Mouse (Mus musculus) urinary bladder, postnatal 25 days (tissue): Measurements from ENCODE around the gene Gna11.
A peak's percentile ranks its signal among the peaks of the same experiment; 100 is the strongest.

ENCODE experiments used
- DNase-seq: peaks from one replicate; pipeline ENCODE4 v3.0.0; 2022; ENCODE audit warnings: low spot score

Gna11 gene

GRCm38 (mm10) chr10:81545161-81545747 lies at the start of gene Gna11:
Gna11 (minus strand) TSS chr10:81545190.
- DNase-seq = peak; percentile 100

DNA sequence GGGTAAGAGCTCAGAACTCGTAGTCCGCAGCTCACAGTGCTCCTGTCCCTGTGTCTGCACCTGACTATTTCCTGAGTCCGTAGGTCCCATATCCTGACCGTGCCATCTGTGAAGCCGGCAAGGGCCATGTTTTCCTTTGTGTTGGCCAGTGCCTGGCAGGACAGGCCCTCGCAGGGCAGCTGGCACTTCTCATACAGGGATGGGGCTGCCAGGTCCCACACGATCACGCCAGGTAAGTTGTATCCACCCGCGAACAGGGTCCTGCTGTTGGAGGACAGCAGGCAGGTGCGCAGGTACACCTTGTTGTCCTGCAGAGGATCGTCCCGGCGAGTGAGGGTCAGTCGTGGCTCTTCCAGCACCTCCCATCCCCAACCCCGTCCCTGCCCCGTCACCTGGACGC lies 48.9 kb upstream of the Gna11 start:
- no peak for DNase-seq

- DNase-seq = no peak
Observed at GRCm38 (mm10) chr10:81593223-81593622, 48.2 kb upstream of the Gna11 start.

- no peak for DNase-seq
Observed at GRCm38 (mm10) chr10:81592631-81593030, 47.6 kb upstream of the Gna11 start.

- DNase-seq = no peak
Observed at GRCm38 (mm10) chr10:81591846-81592245, 46.9 kb upstream of the Gna11 start.

DNA sequence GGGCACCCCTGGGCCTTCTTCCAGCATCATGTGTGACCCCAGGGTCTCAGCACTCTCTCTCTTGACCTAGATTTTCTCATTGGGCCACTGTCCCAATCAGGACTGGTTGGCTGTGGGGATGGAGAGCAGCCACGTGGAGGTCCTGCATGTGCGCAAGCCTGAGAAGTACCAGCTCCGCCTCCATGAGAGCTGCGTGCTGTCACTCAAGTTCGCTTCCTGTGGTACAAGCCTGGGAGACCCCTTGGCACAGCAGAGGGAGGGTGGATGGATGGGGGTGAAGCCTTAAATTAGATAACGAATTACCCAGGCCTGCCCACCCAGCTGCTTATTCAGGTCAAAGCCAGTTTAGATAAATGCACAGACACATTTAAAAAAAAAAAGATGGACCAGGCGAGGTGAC lies 43.7 kb upstream of the Gna11 start:
- DNase-seq = no peak

DNA sequence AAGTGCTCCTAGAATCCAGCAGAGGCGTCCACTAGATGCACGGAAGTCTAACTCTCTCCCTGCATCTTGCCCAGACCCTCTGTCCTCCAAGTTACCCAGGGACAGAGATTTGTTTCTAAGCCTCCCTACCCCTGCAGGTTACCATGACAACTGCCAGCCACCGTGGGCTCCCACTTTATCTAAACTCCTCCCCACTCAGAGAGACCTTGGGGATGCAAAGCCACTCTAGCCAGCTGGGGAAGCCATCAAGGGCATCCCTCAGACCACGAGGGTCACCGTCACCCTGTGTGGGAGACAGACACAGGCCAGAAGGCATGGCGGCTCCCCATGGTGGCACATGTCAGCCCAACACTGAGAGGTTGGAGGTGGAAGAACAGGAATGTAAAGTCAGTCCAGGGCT lies 38.4 kb upstream of the Gna11 start:
- DNase-seq = no peak

DNA sequence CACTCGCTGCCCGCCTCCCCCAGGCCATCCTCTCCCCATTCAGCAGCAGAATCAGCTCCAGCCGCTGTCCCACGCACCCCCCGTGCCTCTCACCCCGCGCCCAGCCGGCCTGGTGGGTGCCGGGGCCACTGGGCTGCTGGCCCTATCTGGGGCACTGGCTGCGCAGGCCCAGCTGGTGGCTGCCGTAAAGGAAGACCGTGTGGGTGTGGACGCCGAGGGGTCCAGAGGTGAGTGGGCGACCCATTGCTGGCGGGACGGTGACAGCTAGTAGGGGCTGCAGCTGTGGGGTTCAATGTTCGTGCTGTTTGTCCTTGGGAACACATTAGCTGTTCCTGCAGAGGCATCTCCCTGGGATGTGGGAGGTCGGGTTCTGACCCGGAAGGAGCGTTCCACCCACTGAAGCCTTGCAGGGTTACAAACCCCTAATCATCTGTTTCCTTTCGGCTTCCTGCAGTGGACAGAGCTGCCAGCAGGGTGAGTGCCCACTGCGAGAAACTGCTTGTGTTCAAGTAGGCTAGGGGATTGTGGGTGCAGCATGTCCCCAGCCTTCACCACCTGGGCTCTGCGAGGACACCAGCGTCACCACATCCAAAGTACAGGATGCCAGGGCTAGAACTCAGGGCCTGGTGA lies 35.6 kb upstream of the Gna11 start:
- no peak for DNase-seq

DNA sequence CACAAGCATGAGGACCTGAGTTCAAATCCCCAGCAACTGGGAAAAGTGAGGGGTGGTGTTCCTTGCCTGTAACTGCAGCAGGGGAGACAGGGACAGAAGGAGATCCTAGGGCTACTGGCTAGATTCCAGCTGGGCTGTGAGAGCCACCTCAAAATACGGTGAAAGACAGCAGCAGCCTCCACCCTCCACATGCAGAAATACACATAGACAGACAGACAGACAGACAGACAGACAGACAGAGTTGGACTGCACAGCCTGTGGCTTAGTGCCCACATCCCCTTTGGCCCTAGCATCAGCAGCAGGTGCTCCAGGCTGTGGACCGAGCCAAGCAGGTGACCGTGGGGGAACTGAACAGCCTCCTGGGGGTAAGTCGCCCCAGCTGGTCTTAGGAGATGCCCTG lies 35.0 kb upstream of the Gna11 start:
- no peak for DNase-seq

DNA sequence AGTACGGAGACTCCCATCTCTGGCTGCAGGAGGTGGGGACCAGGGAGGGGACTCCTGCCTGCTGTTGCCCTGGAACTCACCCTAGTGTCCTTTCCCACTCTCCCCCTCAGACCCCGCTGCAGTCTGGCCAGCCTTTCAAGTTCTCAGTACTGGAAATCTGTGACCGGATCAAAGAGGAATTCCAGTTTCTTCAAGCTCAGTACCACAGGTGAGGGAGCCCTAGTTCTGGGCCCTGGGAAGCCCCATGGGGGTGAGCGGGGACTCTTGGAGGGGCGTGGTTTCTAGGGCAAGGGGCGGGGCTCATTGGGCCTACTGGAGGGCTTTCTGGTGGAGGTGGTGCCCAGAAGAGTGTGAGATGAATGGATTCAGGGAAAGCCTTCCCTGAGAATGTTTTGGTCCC lies 30.7 kb upstream of the Gna11 start:
- no peak for DNase-seq

DNA sequence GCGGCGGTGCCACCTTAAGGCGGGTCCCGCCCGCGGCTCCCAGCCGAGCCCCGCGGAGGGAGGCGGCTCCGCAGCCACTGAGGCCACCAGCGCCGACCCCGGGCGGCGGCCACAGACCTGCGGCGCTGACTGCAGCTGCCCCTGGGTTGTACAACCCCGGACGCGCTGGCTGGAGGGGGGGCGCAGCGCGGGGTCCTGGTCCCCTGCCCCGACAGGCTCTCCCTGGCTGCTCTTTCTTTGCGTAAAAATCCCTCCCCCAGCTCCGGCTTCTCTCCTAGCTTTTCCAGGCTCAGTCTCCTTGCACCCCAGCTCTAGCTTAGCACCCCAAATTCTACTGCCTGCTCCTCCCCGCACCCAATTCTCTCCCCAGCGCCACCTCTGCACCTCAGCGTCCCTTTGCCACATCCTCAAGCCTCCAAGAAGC lies 30.2 kb upstream of the Gna11 start:
- DNase-seq = no peak

GRCm38 (mm10) chr10:81574081-81575056 lies 29.4 kb upstream of the Gna11 start, which contains the start of gene Tle2:
Tle2 (plus strand) TSS chr10:81574561.
- no peak for DNase-seq

GRCm38 (mm10) chr10:81572975-81573374 lies 28.0 kb upstream of the Gna11 start:
- DNase-seq = no peak

- no peak for DNase-seq
Observed at GRCm38 (mm10) chr10:81572133-81572671, 27.2 kb upstream of the Gna11 start.

DNA sequence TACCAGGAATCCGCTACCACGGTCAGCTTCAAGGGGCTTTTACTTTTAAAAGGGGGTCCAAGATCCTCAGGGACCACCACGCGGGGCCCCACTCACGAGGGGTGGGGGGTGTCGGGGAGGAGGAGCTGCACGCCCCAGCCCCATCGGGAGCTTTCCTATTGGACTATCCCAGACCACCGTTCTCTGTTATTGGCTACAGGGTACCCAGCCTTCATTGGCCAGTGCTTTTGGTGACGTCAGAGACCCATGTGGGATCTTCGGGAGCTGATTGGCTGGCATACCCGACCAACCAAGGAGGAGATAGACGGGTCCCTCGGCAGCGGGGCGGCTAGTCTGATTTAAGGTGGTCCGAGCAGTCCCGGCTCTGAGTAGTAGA lies 26.5 kb upstream of the Gna11 start:
- peak; percentile 96 for DNase-seq

GRCm38 (mm10) chr10:81570831-81571500 lies 26.0 kb upstream of the Gna11 start:
- DNase-seq = peak; percentile 87

DNA sequence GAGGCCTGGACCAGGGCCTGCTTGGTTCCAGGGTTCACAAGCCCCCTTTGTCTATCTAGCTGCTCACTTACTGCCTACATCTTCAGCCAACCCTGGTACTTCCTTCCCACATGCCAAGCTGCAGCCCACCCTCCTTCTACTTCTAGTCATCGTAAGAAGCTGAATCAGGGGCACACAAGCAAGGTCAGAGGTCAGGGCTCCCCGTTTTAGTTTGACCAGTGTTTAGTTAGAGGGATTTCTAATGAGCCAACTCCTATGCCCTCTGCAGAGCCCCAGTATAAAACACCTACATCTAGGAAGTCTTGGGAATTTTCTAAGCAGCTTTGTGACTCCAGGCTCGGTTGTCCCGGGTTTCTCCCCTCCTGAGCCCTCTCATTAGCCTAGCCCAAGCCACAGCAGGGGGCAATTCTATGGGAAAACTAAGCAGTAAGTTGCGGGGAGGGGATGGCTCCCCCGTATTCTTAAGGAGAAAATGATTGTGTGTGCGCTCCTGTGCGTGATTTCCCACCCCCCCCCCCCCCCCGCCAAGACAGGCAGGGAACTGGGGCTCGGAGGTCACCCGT lies 25.3 kb upstream of the Gna11 start:
- DNase-seq = no peak

GRCm38 (mm10) chr10:81569507-81570237 lies 24.7 kb upstream of the Gna11 start:
- DNase-seq = no peak

DNA sequence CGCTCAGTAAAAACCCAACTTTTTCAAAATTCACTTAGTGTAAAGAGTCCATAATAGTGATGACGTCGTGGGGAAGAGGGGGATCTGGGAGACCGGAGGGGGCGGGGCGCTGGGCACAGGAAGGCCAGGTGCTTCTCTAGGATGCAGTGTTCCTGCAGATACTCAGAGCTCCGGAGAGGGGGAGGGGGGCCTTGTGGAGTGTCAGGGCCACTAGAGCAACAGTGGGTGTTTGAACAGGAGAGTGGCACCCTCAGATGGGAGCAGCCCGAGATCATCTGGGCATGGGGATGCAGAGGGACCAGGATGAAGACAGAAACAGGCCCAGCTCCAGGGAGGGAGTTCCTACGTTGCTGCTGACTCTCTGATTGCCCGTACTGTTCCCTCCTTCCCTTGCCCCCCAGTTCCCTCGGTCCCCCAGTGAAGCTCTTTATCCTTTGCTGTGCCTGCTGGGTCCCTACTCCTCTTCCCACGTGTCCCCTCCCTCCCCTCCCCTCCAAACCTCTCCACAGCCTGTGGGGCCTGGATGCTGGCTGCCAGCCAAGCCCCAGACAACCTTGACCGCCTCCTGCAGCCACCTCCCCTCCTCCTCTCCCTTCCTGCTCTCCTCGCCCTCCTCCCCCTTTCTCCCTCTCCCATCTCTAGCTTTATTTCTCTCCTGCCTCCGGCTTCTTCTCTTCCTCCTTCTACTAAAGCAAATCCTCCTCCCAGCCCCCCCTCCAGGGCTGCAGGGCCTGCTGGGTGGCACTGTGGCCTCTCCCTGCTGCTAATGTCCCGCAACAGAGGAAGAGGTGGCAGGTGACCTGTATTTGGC lies 23.6 kb upstream of the Gna11 start:
- no peak for DNase-seq
